Mouse (Mus musculus): ENCODE measurements around the gene Vmn1r219. TPM values are rescaled to one million over a fixed set of nuclear protein-coding genes. Genes with fewer than 3 reads are reported as not detected.
"Not testable (repeated sequence)": the region's sequence is repeated elsewhere in the genome, so short reads cannot be mapped to it uniquely, and the experiment has no call there.

Vmn1r219 gene
- polyA plus RNA-seq, 1 experiment from 2014 or later: not detected

DNA sequence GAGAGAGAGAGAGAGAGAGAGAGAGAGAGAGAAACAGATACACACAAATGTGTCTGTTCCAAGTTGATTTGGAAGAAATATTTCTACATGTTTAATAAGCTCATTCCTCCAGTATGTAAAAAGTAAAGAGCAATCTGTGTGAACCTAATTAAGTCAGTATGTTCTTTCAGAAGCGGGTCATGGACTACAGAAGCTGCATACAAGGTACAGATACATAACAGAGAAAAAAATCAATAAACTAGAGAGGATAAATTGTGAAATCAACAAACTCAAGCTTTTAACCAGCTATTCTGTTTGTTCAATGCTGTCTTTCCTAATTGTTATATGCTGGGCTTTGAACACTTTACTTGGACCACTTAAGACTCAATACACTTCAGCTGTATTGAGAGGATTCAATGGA lies 44.8 kb downstream of the Vmn1r219 start:
- not testable (repeated sequence) for H3K4me1 ChIP-seq (ENCODE audit: control insufficient read depth, insufficient read depth, low read length); ATAC-seq (ENCODE audit: insufficient number of reproducible peaks, insufficient read depth, low FRiP score, low read depth); H3K27ac ChIP-seq (ENCODE audit: low read length); H3K27me3 ChIP-seq (ENCODE audit: control insufficient read depth, insufficient read depth, low read length); H3K4me3 ChIP-seq (ENCODE audit: low read depth, low read length); H3K36me3 ChIP-seq (ENCODE audit: control insufficient read depth, insufficient read depth, low read length); H3K9me3 ChIP-seq (ENCODE audit: control insufficient read depth, low read depth, low read length); H3K4me2 ChIP-seq (replicated peaks; ENCODE audit: low read depth, low read length); H3K9ac ChIP-seq (replicated peaks; ENCODE audit: low read depth, low read length)
- 74% methylated on average over 1 of the region's 1 CpGs for WGBS

GRCm38 (mm10) chr13:23213827-23214226 lies 54.7 kb downstream of the Vmn1r219 start, which contains the start of gene Vmn1r221:
TSS of gene Vmn1r221 (plus strand) at chr13:23214127.
- not testable (repeated sequence) for H3K36me3 ChIP-seq (ENCODE audit: control insufficient read depth, insufficient read depth, low read length); ATAC-seq (ENCODE audit: insufficient number of reproducible peaks, insufficient read depth, low FRiP score, low read depth); H3K27me3 ChIP-seq (ENCODE audit: control insufficient read depth, insufficient read depth, low read length); H3K27ac ChIP-seq (ENCODE audit: low read length); H3K4me1 ChIP-seq (ENCODE audit: control insufficient read depth, insufficient read depth, low read length); H3K4me2 ChIP-seq (replicated peaks; ENCODE audit: low read depth, low read length); H3K9ac ChIP-seq (replicated peaks; ENCODE audit: low read depth, low read length); H3K9me3 ChIP-seq (ENCODE audit: control insufficient read depth, low read depth, low read length); H3K4me3 ChIP-seq (ENCODE audit: low read depth, low read length)
- 78% methylated on average over 2 of the region's 2 CpGs for WGBS

Other genes with a start within 250 kb of the Vmn1r219 start
- not detected in 2 replicates for gene Vmn1r213, start 151.7 kb upstream of the Vmn1r219 start, polyA plus RNA-seq (2014; fragmentation: Nextera tagmentation; extraction: Ambion mirVana)
- gene Vmn1r214, start 128.9 kb upstream of the Vmn1r219 start, polyA plus RNA-seq (2014; fragmentation: Nextera tagmentation; extraction: Ambion mirVana): not detected in 2 replicates
- not detected in 2 replicates for gene Vmn1r215, start 91.3 kb upstream of the Vmn1r219 start, polyA plus RNA-seq (2014; fragmentation: Nextera tagmentation; extraction: Ambion mirVana)
- gene Vmn1r217, start 41.1 kb upstream of the Vmn1r219 start, polyA plus RNA-seq (2014; fragmentation: Nextera tagmentation; extraction: Ambion mirVana): not detected in 2 replicates
- gene Vmn1r218, start 26.2 kb upstream of the Vmn1r219 start, polyA plus RNA-seq (2014; fragmentation: Nextera tagmentation; extraction: Ambion mirVana): not detected in 2 replicates
- gene Vmn1r220, start 28.7 kb downstream of the Vmn1r219 start, polyA plus RNA-seq (2014; fragmentation: Nextera tagmentation; extraction: Ambion mirVana): not detected in 2 replicates
- gene Vmn1r221, start 54.8 kb downstream of the Vmn1r219 start, polyA plus RNA-seq (2014; fragmentation: Nextera tagmentation; extraction: Ambion mirVana): not detected in 2 replicates
- not detected in 2 replicates for gene Vmn1r222, start 76.6 kb downstream of the Vmn1r219 start, polyA plus RNA-seq (2014; fragmentation: Nextera tagmentation; extraction: Ambion mirVana)
- gene Vmn1r223, start 87.8 kb downstream of the Vmn1r219 start, polyA plus RNA-seq (2014; fragmentation: Nextera tagmentation; extraction: Ambion mirVana): not detected in 2 replicates
- gene Zfp322a, start 209.9 kb downstream of the Vmn1r219 start, polyA plus RNA-seq (2014; fragmentation: Nextera tagmentation; extraction: Ambion mirVana): 44.3 and 49.8 TPM in 2 replicates